Mouse (Mus musculus): ENCODE results near the gene Il1rapl2. TPM values are rescaled to one million over a fixed set of nuclear protein-coding genes. Genes with fewer than 3 reads are reported as not detected.

Gene Il1rapl2
- total and polyA plus RNA-seq, 3 experiments, result not detected

GRCm38 (mm10) chrX:137923490-137923889 lies 353.1 kb downstream of the Il1rapl2 start:
- TF ChIP-seq RAD21 (IDR thresholded peaks at IDR 0.05; ENCODE audit: low read depth, low read length) (no peak), POLR2AphosphoS2 (IDR thresholded peaks at IDR 0.05; ENCODE audit: low read depth, low read length) (no peak), TCF12 (IDR thresholded peaks at IDR 0.05; ENCODE audit: low read depth, low read length) (no peak), MEF2A (IDR thresholded peaks at IDR 0.05; ENCODE audit: borderline replicate concordance, low read depth, low read length) (no peak), SIN3A (IDR thresholded peaks at IDR 0.05; ENCODE audit: low read length) (no peak), MAZ (IDR thresholded peaks at IDR 0.05; ENCODE audit: low read depth, low read length) (no peak), KAT2A (IDR thresholded peaks at IDR 0.05; ENCODE audit: insufficient replicate concordance, low read length) (no peak), MXI1 (IDR thresholded peaks at IDR 0.05; ENCODE audit: low read depth, low read length) (no peak), CHD1 (IDR thresholded peaks at IDR 0.05; ENCODE audit: low read depth, low read length) (no peak), GABPA (IDR thresholded peaks at IDR 0.05; ENCODE audit: insufficient replicate concordance, low read depth, low read length) (no peak), ZKSCAN1 (IDR thresholded peaks at IDR 0.05; ENCODE audit: borderline replicate concordance, low read depth, low read length) (no peak), TBP (conservative IDR thresholded peaks at IDR 0.05; ENCODE audit: low read depth, low read length) (no peak)
- Histone ChIP-seq H3K79me2 (replicated peaks; ENCODE audit: control insufficient read depth, extremely low read depth, insufficient read depth, poor library complexity, severe bottlenecking) (no peaks in the 10 kb centered on the region), H3K4me1 (ENCODE audit: control insufficient read depth in 1 of 2, insufficient read depth in 2 of 2) (no peaks in the 10 kb centered on the region), H3K4me3 (replicated peaks in 1 of 3; ENCODE audit: low read depth in 2 of 3, low read length in 2 of 3, poor library complexity in 1 of 3) (no peak overlapping the region), H3K4me2 (ENCODE audit: insufficient read depth, low read depth, poor library complexity, severe bottlenecking) (no peak overlapping the region), H3K27me3 (replicated peaks) (no peaks in the 10 kb centered on the region), H3K27ac (ENCODE audit: insufficient read depth, low read depth) (no peak overlapping the region), H3K9ac (ENCODE audit: insufficient read depth, low read depth) (no peak overlapping the region), H3K9me3 (replicated peaks; ENCODE audit: low read length) (no peaks in the 10 kb centered on the region), H3K36me3 (replicated peaks in 1 of 2; ENCODE audit: control insufficient read depth in 1 of 2, insufficient read depth in 1 of 2, low read length in 1 of 2) (no peaks in the 10 kb centered on the region)
- dilution Hi-C loops (cut with MboI; ENCODE audit: extremely low pct_ligation_motif_present, extremely low pct_unique_long_range_greater_than_20kb, low sequenced_read_pairs) (no loop called here), in situ Hi-C loops (cut with MboI; ENCODE audit: low pct_ligation_motif_present, low pct_unique_long_range_greater_than_20kb, low sequenced_read_pairs) (no loop called here)
- no peak for DNase-seq (ENCODE audit: extremely low read depth)

- Histone ChIP-seq H3K9ac (ENCODE audit: insufficient read depth, low read depth) (no peak overlapping the region), H3K79me2 (replicated peaks; ENCODE audit: control insufficient read depth, extremely low read depth, insufficient read depth, poor library complexity, severe bottlenecking) (no peaks in the 10 kb centered on the region), H3K36me3 (replicated peaks in 1 of 2; ENCODE audit: control insufficient read depth in 1 of 2, insufficient read depth in 1 of 2, low read length in 1 of 2) (no peaks in the 10 kb centered on the region), H3K27ac (ENCODE audit: insufficient read depth, low read depth) (no peak overlapping the region), H3K4me2 (ENCODE audit: insufficient read depth, low read depth, poor library complexity, severe bottlenecking) (no peak overlapping the region), H3K9me3 (replicated peaks; ENCODE audit: low read length) (no peaks in the 10 kb centered on the region), H3K27me3 (replicated peaks) (no peaks in the 10 kb centered on the region), H3K4me1 (ENCODE audit: control insufficient read depth in 1 of 2, insufficient read depth in 2 of 2) (no peaks in the 10 kb centered on the region), H3K4me3 (replicated peaks in 1 of 3; ENCODE audit: low read depth in 2 of 3, low read length in 2 of 3, poor library complexity in 1 of 3) (no peak overlapping the region)
- dilution Hi-C loops (cut with MboI; ENCODE audit: extremely low pct_ligation_motif_present, extremely low pct_unique_long_range_greater_than_20kb, low sequenced_read_pairs), result no loop called here
- TF ChIP-seq MAFK (IDR thresholded peaks at IDR 0.05; ENCODE audit: insufficient replicate concordance, low read length) (no peak), KAT2A (IDR thresholded peaks at IDR 0.05; ENCODE audit: insufficient replicate concordance, low read length) (no peak), PAX5 (IDR thresholded peaks at IDR 0.05; ENCODE audit: low read length) (no peak), EP300 (IDR thresholded peaks at IDR 0.05; ENCODE audit: low read length) (no peak), UBTF (IDR thresholded peaks at IDR 0.05; ENCODE audit: low read depth, low read length) (no peak), MAX (IDR thresholded peaks at IDR 0.05; ENCODE audit: low read length) (no peak), GABPA (IDR thresholded peaks at IDR 0.05; ENCODE audit: insufficient replicate concordance, low read depth, low read length) (no peak), RAD21 (IDR thresholded peaks at IDR 0.05; ENCODE audit: low read depth, low read length) (no peak), USF1 (IDR thresholded peaks at IDR 0.05; ENCODE audit: low read depth, low read length) (no peak)
- in situ Hi-C loops (cut with MboI; ENCODE audit: low pct_ligation_motif_present, low pct_unique_long_range_greater_than_20kb, low sequenced_read_pairs), result no loop called here
- no peak for DNase-seq (ENCODE audit: extremely low read depth)
These were observed 356.4 kb downstream of the Il1rapl2 start for GRCm38 (mm10) chrX:137926835-137927234.

All from CH12.LX (cell line).